Mouse (Mus musculus) urinary bladder, adult 18-20 months (tissue): Measurements from ENCODE around the gene Fank1.
A peak's percentile ranks its signal among the peaks of the same experiment; 100 is the strongest.

Experiments used
- DNase-seq, 2 experiments: peaks; one replicate each; pipeline ENCODE4 v3.0.0; 2022; ENCODE audit warnings: low spot score in 2 of 2, mixed read lengths in 2 of 2

The Fank1 gene

GRCm38 (mm10) chr7:133891796-133892195, 115.1 kb downstream of the Fank1 start:
- DNase-seq, result no peak

GRCm38 (mm10) chr7:133899391-133899790, 122.7 kb downstream of the Fank1 start:
- no peak for DNase-seq

- DNase-seq, result no peak
These were observed 132.3 kb downstream of the Fank1 start for GRCm38 (mm10) chr7:133908966-133909365.

- no peak for DNase-seq
These were observed 133.2 kb downstream of the Fank1 start for GRCm38 (mm10) chr7:133909833-133910375.

GRCm38 (mm10) chr7:133911881-133912280, 135.2 kb downstream of the Fank1 start:
- DNase-seq, result no peak

- no peak for DNase-seq
These were observed 139.6 kb downstream of the Fank1 start for GRCm38 (mm10) chr7:133916230-133916629.

- no peak for DNase-seq
These were observed 142.6 kb downstream of the Fank1 start for GRCm38 (mm10) chr7:133919306-133919705.

GRCm38 (mm10) chr7:133919918-133920317, 143.3 kb downstream of the Fank1 start:
- DNase-seq, result no peak

- no peak for DNase-seq
These were observed 144.1 kb downstream of the Fank1 start for GRCm38 (mm10) chr7:133920724-133921123.

GRCm38 (mm10) chr7:133921291-133921690, 144.6 kb downstream of the Fank1 start:
- DNase-seq, result no peak

GRCm38 (mm10) chr7:133923994-133924393, 147.3 kb downstream of the Fank1 start:
- peak in 1 of 2 experiments; percentile 13 for DNase-seq

- DNase-seq, result no peak
These were observed 149.1 kb downstream of the Fank1 start for GRCm38 (mm10) chr7:133925771-133926170.

GRCm38 (mm10) chr7:133928981-133929380, 152.3 kb downstream of the Fank1 start:
- DNase-seq, result no peak
